Mouse (Mus musculus) stomach, embryonic 16.5 days (tissue): ENCODE results near the gene Hrk. TPM values are rescaled to one million over a fixed set of nuclear protein-coding genes. Genes with fewer than 3 reads are reported as not detected.

Experiments used
- ATAC-seq: fragments of 200-750 bp; cut with Nextera tagmentation; 2 replicates; pipeline ENCODE4 v1.8.0; 2017; ENCODE audit warnings: moderate number of reproducible peaks, moderate TSS enrichment; ENCODE audit not compliant: insufficient read depth, low FRiP score
- H3K27ac ChIP-seq: fragments of 300-500 bp; sonication (generic); 2 replicates; pipeline ENCODE4 v1.5.1; 2014; ENCODE audit warnings: low read length
- H3K27me3 ChIP-seq: fragments of 300-500 bp; sonication (generic); 2 replicates; pipeline ENCODE4 v1.6.1; 2014; ENCODE audit warnings: low read length, control low read depth, mixed read lengths; ENCODE audit not compliant: control insufficient read depth, insufficient read depth
- H3K36me3 ChIP-seq: fragments of 300-500 bp; sonication (generic); 2 replicates; pipeline ENCODE4 v1.6.1; 2014; ENCODE audit warnings: low read length; ENCODE audit not compliant: control insufficient read depth, insufficient read depth
- H3K4me1 ChIP-seq: fragments of 300-500 bp; sonication (generic); 2 replicates; pipeline ENCODE4 v1.6.1; 2014; ENCODE audit warnings: low read length, control low read depth, mixed read lengths; ENCODE audit not compliant: control insufficient read depth, insufficient read depth
- H3K4me2 ChIP-seq: fragments of 300-500 bp; sonication (generic); 2 replicates; pipeline ENCODE4 v1.6.1; 2014; ENCODE audit warnings: low read depth, low read length, mixed read lengths
- H3K4me3 ChIP-seq: fragments of 300-500 bp; sonication (generic); replicated peaks from 2 replicates; pipeline ENCODE4 v1.5.1; 2014; ENCODE audit warnings: mild to moderate bottlenecking, low read length
- H3K9ac ChIP-seq: fragments of 300-500 bp; sonication (generic); 2 replicates; pipeline ENCODE4 v1.6.1; 2014; ENCODE audit warnings: low read length
- H3K9me3 ChIP-seq: fragments of 300-500 bp; sonication (generic); replicated peaks from 2 replicates; pipeline ENCODE4 v1.6.1; 2016; ENCODE audit warnings: low read length, control low read depth; ENCODE audit not compliant: control insufficient read depth
- WGBS: fragments of 180-500 bp; shearing (Covaris S2); extraction: QIAGEN DNeasy Blood & Tissue Kit; methylation state at CpG from one replicate; pipeline ENCODE4 v1.1.7; 2014; 5-methylcytosine and 5-hydroxymethylcytosine counted together
- polyA plus RNA-seq: library from polyadenylated mRNA; unstranded; fragments of >200 nt; fragmentation: Nextera tagmentation; extraction: Ambion mirVana; gene quantifications from 2 replicates; pipeline ENCODE4 v1.2.1, GENCODE M21; 2015

Hrk gene
- polyA plus RNA-seq, 1 experiment from 2014 or later = 0.52 TPM

- peak overlapping the region; percentile 64; the same call in 1 of the 2 replicates for H3K4me2 ChIP-seq
- peaks cover 6% of the 10 kb centered on the region for H3K9me3 ChIP-seq
- ATAC-seq = no peak
- H3K9ac ChIP-seq = peak overlapping the region; percentile 43; the same call in 1 of the 2 replicates
- H3K4me3 ChIP-seq = peak overlapping the region; percentile 48; the same call in 1 of the 2 replicates
- no peaks in the 10 kb centered on the region for H3K36me3 ChIP-seq
- H3K4me1 ChIP-seq = peaks cover 23% of the 10 kb centered on the region; the same call in 1 of the 2 replicates
- peaks cover 77% of the 10 kb centered on the region for H3K27me3 ChIP-seq
- under 1% methylated on average over 25 of the region's 25 CpGs for WGBS
- no peak overlapping the region for H3K27ac ChIP-seq
These were observed 6.6 kb downstream of the Hrk start for GRCm38 (mm10) chr5:118170888-118171529.

DNA sequence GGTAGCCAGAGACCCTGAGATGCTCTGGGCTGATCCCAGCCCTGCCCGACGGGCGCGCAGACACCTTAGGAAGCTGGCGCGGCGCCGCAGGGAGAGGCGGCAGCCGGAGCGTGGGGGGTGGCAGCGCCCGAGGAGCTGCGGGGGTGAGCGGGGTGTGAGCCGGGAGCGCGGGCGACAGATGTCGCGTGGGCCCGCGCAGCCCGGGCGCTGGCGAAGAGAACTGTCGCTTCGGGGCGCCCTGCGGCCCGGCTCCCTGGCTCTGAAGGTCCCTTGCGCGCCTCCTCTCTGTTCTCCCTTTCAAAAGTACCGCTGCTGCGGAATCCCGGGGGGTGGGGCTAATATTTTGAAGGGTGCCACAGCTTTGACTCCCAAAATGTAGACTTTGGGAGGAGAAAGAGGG is 7.2 kb downstream of the Hrk start:
- H3K4me2 ChIP-seq = peak overlapping the region; percentile 64
- no peak overlapping the region for H3K27ac ChIP-seq
- peak overlapping the region; percentile 48 for H3K4me3 ChIP-seq
- no peak for ATAC-seq
- H3K4me1 ChIP-seq = peaks cover 23% of the 10 kb centered on the region; the same call in 1 of the 2 replicates
- under 1% methylated on average over 36 of the region's 36 CpGs for WGBS
- H3K27me3 ChIP-seq = peaks cover 72% of the 10 kb centered on the region
- H3K9ac ChIP-seq = peak overlapping the region; percentile 43; the same call in 1 of the 2 replicates
- H3K9me3 ChIP-seq = peaks cover 6% of the 10 kb centered on the region
- H3K36me3 ChIP-seq = no peaks in the 10 kb centered on the region

- no peak for ATAC-seq
- H3K27me3 ChIP-seq = peaks cover 72% of the 10 kb centered on the region
- peak overlapping the region; percentile 28 for H3K9ac ChIP-seq
- WGBS = 1% methylated on average over 27 of the region's 27 CpGs
- no peak overlapping the region for H3K27ac ChIP-seq
- peak overlapping the region; percentile 64 for H3K4me2 ChIP-seq
- no peaks in the 10 kb centered on the region for H3K36me3 ChIP-seq
- H3K4me3 ChIP-seq = peak overlapping the region; percentile 48
- peaks cover 6% of the 10 kb centered on the region for H3K9me3 ChIP-seq
- H3K4me1 ChIP-seq = peaks cover 23% of the 10 kb centered on the region; the same call in 1 of the 2 replicates
These were observed 7.8 kb downstream of the Hrk start for GRCm38 (mm10) chr5:118172078-118172723.

DNA sequence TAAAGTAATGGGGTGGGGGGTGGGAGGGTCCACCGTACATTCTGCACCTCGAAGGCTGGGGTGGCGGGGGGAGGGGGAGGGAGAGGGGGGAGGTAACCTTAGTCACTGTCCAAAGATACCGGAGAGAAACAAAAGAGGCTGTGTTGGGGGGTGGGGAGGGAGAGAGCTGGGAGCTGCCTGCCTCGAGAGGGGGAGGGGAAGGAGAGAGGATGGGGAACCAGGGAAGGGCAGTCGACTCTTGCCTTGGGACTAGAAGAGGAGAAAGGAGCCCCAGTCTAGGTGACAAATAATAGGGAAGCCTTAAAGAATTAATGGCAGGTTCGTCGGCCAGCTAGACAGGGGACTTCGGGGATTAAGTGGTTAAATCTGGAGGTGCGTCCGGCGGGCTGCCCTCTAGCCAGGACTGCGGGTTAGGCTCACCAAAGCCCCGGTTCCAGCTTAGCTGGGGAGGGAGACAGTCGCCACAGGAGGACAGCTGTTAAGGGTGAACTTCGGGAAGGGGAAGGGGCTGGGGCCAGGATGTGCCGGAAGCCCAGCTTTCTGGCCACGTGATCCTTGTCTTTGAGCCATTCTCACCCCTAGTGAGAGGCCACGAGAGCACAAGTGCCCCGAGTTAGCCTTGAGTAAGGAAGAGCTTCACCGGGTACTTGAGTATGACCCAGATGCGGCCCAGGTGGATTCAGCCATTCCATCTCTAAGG is 10.0 kb downstream of the Hrk start:
- Histone ChIP-seq H3K27me3 (peaks cover 52% of the 10 kb centered on the region), H3K36me3 (no peaks in the 10 kb centered on the region), H3K4me1 (peaks cover 23% of the 10 kb centered on the region; the same call in 1 of the 2 replicates), H3K4me2 (peak overlapping the region; percentile 41), H3K9me3 (peaks cover 6% of the 10 kb centered on the region), H3K4me3 (peak overlapping the region; percentile 23), H3K27ac (no peak overlapping the region), H3K9ac (peak overlapping the region; percentile 43; the same call in 1 of the 2 replicates)
- no peak for ATAC-seq
- WGBS = under 1% methylated on average over 22 of the region's 22 CpGs

DNA sequence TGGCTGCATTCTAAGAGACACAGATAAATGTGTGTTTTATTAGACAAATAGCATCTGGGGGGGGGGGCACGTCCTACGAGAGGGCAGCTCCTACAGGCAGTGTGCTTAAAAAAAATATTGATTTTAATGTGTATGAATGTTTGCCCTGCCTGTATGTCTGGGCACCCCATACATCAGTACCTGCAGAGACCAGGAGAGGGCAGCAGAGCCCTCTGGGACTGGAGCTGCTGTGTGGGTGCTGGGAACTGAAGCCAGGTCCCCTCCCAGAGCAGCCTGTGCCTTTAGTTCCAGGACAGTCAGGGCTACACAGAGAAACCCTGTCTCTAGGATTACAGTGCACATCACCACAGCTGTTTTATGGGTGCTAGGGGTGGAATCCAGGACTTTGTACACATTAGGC is 10.7 kb downstream of the Hrk start:
- peaks cover 17% of the 10 kb centered on the region; the same call in 1 of the 2 replicates for H3K4me1 ChIP-seq
- peaks cover 6% of the 10 kb centered on the region for H3K9me3 ChIP-seq
- H3K4me2 ChIP-seq = no peak overlapping the region
- peaks cover 46% of the 10 kb centered on the region for H3K27me3 ChIP-seq
- H3K27ac ChIP-seq = no peak overlapping the region
- H3K4me3 ChIP-seq = no peak overlapping the region
- no peak for ATAC-seq
- WGBS = 18% methylated on average over 2 of the region's 2 CpGs
- H3K36me3 ChIP-seq = no peaks in the 10 kb centered on the region
- H3K9ac ChIP-seq = no peak overlapping the region

- no peak for ATAC-seq
- no peak overlapping the region for H3K9ac ChIP-seq
- H3K36me3 ChIP-seq = no peaks in the 10 kb centered on the region
- no peak overlapping the region for H3K4me3 ChIP-seq
- H3K9me3 ChIP-seq = peaks cover 6% of the 10 kb centered on the region
- no peak overlapping the region for H3K4me2 ChIP-seq
- H3K27ac ChIP-seq = no peak overlapping the region
- peaks cover 26% of the 10 kb centered on the region for H3K27me3 ChIP-seq
- WGBS = 52% methylated on average over 7 of the region's 7 CpGs
- H3K4me1 ChIP-seq = peaks cover 5% of the 10 kb centered on the region; the same call in 1 of the 2 replicates
These were observed 13.2 kb downstream of the Hrk start for GRCm38 (mm10) chr5:118177640-118178039.

DNA sequence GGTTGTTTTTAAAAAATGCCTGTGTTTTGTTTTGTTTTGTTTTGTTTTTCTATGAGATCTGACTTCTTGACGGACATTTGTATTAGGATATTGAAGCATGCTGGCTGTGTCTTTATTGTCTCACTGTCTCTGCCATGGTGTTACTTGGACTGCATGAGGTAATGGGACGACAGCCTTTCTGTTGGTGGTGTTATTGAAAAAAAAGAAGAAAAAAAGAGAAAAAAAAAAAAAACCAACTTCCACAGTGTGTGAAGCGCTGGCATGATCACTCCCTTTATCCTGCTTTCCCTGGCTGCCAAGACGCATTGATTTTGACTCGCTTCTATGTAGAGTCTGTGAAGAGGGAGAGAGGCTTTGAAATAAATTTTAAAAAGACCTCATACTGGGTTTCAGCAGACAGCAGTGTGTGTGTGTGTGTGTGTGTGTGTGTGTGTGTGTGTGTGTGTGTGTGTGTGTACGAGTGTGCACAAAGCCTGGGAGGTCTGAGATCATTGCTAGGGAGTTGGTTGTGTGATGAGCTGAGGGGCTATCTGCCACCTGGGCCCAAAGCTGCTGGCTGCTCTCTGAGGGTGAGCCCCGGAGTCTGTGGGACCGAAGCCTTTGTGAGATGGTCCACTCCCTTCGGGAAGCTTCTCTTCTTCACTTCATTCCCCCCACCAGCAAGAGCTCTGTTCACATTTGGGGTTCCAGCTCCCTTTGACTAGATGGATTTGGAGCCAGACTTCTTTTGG is 22.6 kb downstream of the Hrk start:
- H3K9ac ChIP-seq = no peak overlapping the region
- no peak overlapping the region for H3K4me2 ChIP-seq
- H3K9me3 ChIP-seq = no peaks in the 10 kb centered on the region
- no peak for ATAC-seq
- peaks cover 6% of the 10 kb centered on the region for H3K27me3 ChIP-seq
- H3K36me3 ChIP-seq = no peaks in the 10 kb centered on the region
- H3K4me1 ChIP-seq = no peaks in the 10 kb centered on the region
- WGBS = 70% methylated on average over 9 of the region's 9 CpGs
- H3K27ac ChIP-seq = no peak overlapping the region
- H3K4me3 ChIP-seq = no peak overlapping the region

DNA sequence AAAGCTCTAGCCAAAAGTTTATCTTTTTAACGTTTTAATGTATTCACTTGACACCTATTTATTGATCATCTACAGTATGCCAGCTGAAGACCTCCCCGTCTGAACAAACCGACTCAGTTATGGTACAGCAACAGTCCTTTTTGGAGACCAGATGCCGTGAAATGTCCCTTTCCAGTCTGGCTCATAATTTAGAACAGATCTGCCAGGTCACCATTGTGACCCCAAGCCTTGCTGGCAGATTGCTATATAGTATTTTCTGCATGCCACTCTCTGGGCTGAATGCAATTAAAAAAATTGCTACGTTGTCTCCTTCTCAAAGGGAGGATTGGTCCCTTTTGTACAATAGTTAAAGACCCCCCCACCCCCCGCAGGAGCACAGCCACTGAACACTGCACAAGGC is 23.9 kb downstream of the Hrk start:
- H3K9ac ChIP-seq = no peak overlapping the region
- peaks cover 8% of the 10 kb centered on the region for H3K27me3 ChIP-seq
- no peaks in the 10 kb centered on the region for H3K9me3 ChIP-seq
- WGBS = 58% methylated on average over 6 of the region's 6 CpGs
- no peak for ATAC-seq
- no peak overlapping the region for H3K4me3 ChIP-seq
- H3K4me2 ChIP-seq = no peak overlapping the region
- H3K27ac ChIP-seq = no peak overlapping the region
- no peaks in the 10 kb centered on the region for H3K4me1 ChIP-seq
- no peaks in the 10 kb centered on the region for H3K36me3 ChIP-seq
